Mouse (Mus musculus) hindbrain, postnatal 0 days (tissue): ENCODE data around the gene Olfr307. TPM values are rescaled to one million over a fixed set of nuclear protein-coding genes. Genes with fewer than 3 reads are reported as not detected.

ENCODE experiments used
- ATAC-seq: fragments of 200-750 bp; cut with Nextera tagmentation; 2 replicates; pipeline ENCODE4 v1.8.0; 2017; ENCODE audit warnings: mild to moderate bottlenecking, moderate TSS enrichment, moderate library complexity
- DNase-seq: peaks from one replicate; pipeline ENCODE4 v3.0.0-alpha.2; 2015; ENCODE audit warnings: low spot score
- H3K27ac ChIP-seq: fragments of 300-500 bp; sonication (generic); 2 replicates; pipeline ENCODE4 v1.5.1; 2014; ENCODE audit warnings: mild to moderate bottlenecking
- H3K27me3 ChIP-seq: fragments of 300-500 bp; sonication (generic); 2 replicates; pipeline ENCODE4 v1.6.1; 2014; ENCODE audit warnings: low read length, mixed read lengths; ENCODE audit not compliant: insufficient read depth
- H3K36me3 ChIP-seq: fragments of 300-500 bp; sonication (generic); 2 replicates; pipeline ENCODE4 v1.6.1; 2014; ENCODE audit warnings: low read length, mixed read lengths; ENCODE audit not compliant: insufficient read depth
- H3K4me1 ChIP-seq: fragments of 300-500 bp; sonication (generic); 2 replicates; pipeline ENCODE4 v1.6.1; 2014; ENCODE audit warnings: antibody characterized with exemption, low read length, mixed read lengths; ENCODE audit not compliant: insufficient read depth
- H3K4me2 ChIP-seq: fragments of 300-500 bp; sonication (generic); 2 replicates; pipeline ENCODE4 v1.6.1; 2014; ENCODE audit warnings: low read depth, mild to moderate bottlenecking, low read length, moderate library complexity, mixed read lengths
- H3K4me3 ChIP-seq: fragments of 300-500 bp; sonication (generic); 2 replicates; pipeline ENCODE4 v1.5.1; 2014; ENCODE audit warnings: low read length
- H3K9ac ChIP-seq: fragments of 300-500 bp; sonication (generic); replicated peaks from 2 replicates; pipeline ENCODE4 v1.6.1; 2014; ENCODE audit warnings: mild to moderate bottlenecking, low read length, moderate library complexity, mixed read lengths
- H3K9me3 ChIP-seq: fragments of 300-500 bp; sonication (generic); 2 replicates; pipeline ENCODE4 v1.6.1; 2016; ENCODE audit warnings: low read length, mixed read lengths
- CTCF ChIP-seq: IDR thresholded peaks from 2 replicates; pipeline ENCODE4 v1.5.1; 2016; ENCODE audit warnings: antibody characterized with exemption, control low read depth, low read depth
- WGBS: fragments of 180-500 bp; shearing (Covaris S2); extraction: QIAGEN DNeasy Blood & Tissue Kit; methylation state at CpG from one replicate; pipeline ENCODE4 v1.1.7; 2014; 5-methylcytosine and 5-hydroxymethylcytosine counted together
- microRNA-seq, 2 experiments: library from miRNA; unstranded; fragments of <30 nt; microRNA quantifications; one replicate each; pipeline ENCODE4; 2016
- polyA plus RNA-seq: library from polyadenylated mRNA; unstranded; fragments of >200 nt; fragmentation: Nextera tagmentation; extraction: Ambion mirVana; gene quantifications from 2 replicates; pipeline ENCODE4 v1.2.1, GENCODE M21; 2015
- total RNA-seq: library from RNA; depleted of rRNA; stranded (reverse); fragments of >200 nt; gene quantifications from 2 replicates; pipeline ENCODE4 v1.2.3, GENCODE M21; 2014; rRNA removed

Gene Olfr307
- total and polyA plus RNA-seq, 2 experiments from 2014 or later = not detected

GRCm38 (mm10) chr7:86325530-86325929 is 11.9 kb downstream of the Olfr307 start, which contains the start of gene Olfr308:
Gene Olfr308 (minus strand): TSS chr7:86325630.
- Histone ChIP-seq H3K9me3 (no peaks in the 10 kb centered on the region), H3K4me1 (no peaks in the 10 kb centered on the region), H3K4me3 (no peak within 1 kb of the TSS), H3K27ac (no peak within 1 kb of the TSS), H3K36me3 (no peaks in the 10 kb centered on the region), H3K9ac (no peak within 1 kb of the TSS), H3K27me3 (no peaks in the 10 kb centered on the region), H3K4me2 (no peak within 1 kb of the TSS)
- DNase-seq = no peak
- ATAC-seq = no peak
- no peak for TF ChIP-seq CTCF

GRCm38 (mm10) chr7:86321323-86321722 is 16.1 kb downstream of the Olfr307 start:
- no peak overlapping the region for H3K4me3 ChIP-seq
- H3K4me1 ChIP-seq = no peaks in the 10 kb centered on the region
- ATAC-seq (no peak), DNase-seq (peak; percentile 5)
- no peak overlapping the region for H3K9ac ChIP-seq
- H3K4me2 ChIP-seq = no peak overlapping the region
- 84% methylated on average over 2 of the region's 2 CpGs for WGBS
- no peaks in the 10 kb centered on the region for H3K36me3 ChIP-seq
- no peak for TF ChIP-seq CTCF
- H3K27me3 ChIP-seq = no peaks in the 10 kb centered on the region
- no peak overlapping the region for H3K27ac ChIP-seq
- no peaks in the 10 kb centered on the region for H3K9me3 ChIP-seq

DNA sequence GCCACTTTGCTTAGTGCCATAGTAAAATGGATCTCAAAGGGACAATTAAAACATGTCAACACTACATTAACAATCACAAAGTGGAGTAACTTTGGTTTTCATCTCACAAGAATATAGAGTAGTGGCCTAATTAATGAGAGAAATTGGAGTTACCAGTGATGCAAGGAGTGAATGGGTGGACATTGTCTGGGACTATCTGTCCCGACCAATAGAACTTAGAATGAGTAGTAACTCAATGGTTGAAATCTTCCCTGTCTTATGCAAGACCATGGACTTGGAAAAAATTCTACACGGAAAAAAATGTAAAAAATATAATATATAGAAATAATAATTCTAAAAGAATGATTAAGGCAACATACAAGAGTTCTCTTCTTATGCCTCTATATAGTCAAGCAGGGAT is 23.8 kb downstream of the Olfr307 start, which contains the start of gene Olfr309:
Gene Olfr309, minus strand, starts transcription at position 101 of the 400 bp plus-strand sequence.
- Histone ChIP-seq H3K4me3 (no peak within 1 kb of the TSS), H3K4me1 (no peaks in the 10 kb centered on the region), H3K4me2 (no peak within 1 kb of the TSS), H3K27me3 (no peaks in the 10 kb centered on the region), H3K9me3 (no peaks in the 10 kb centered on the region), H3K27ac (no peak within 1 kb of the TSS), H3K9ac (no peak within 1 kb of the TSS), H3K36me3 (no peaks in the 10 kb centered on the region)
- 74% methylated on average over 2 of the region's 2 CpGs for WGBS
- TF ChIP-seq CTCF = no peak
- DNase-seq (no peak), ATAC-seq (no peak)

Small RNAs within 50 kb of the gene (microRNA-seq; reads per million reads assigned to microRNA genes)
- gene Gm23192 = 0 reads per million in 2 experiments

Other genes starting within 250 kb of the Olfr307 start
- gene Vmn2r75, start 165.8 kb downstream of the Olfr307 start, total RNA-seq = not detected in 2 replicates
- not detected in 2 replicates for gene Vmn2r75, start 165.8 kb downstream of the Olfr307 start, polyA plus RNA-seq
- not detected in 2 replicates for gene Vmn2r76, start 91.3 kb downstream of the Olfr307 start, total RNA-seq
- gene Vmn2r76, start 91.3 kb downstream of the Olfr307 start, polyA plus RNA-seq = not detected in 2 replicates
- not detected in 2 replicates for gene Olfr310, start 60.4 kb downstream of the Olfr307 start, total RNA-seq
- not detected in 2 replicates for gene Olfr310, start 60.4 kb downstream of the Olfr307 start, polyA plus RNA-seq
- gene Olfr309, start 23.9 kb downstream of the Olfr307 start, total RNA-seq = not detected in 2 replicates
- gene Olfr309, start 23.9 kb downstream of the Olfr307 start, polyA plus RNA-seq = not detected in 2 replicates
- gene Olfr308, start 12.0 kb downstream of the Olfr307 start, total RNA-seq = not detected in 2 replicates
- gene Olfr308, start 12.0 kb downstream of the Olfr307 start, polyA plus RNA-seq = not detected in 2 replicates
- not detected in 2 replicates for gene Olfr305, start 29.3 kb upstream of the Olfr307 start, total RNA-seq
- not detected in 2 replicates for gene Olfr305, start 29.3 kb upstream of the Olfr307 start, polyA plus RNA-seq
- gene Olfr304, start 49.1 kb upstream of the Olfr307 start, total RNA-seq = not detected in 2 replicates
- not detected in 2 replicates for gene Olfr304, start 49.1 kb upstream of the Olfr307 start, polyA plus RNA-seq
- not detected in 2 replicates for gene Olfr303, start 60.2 kb upstream of the Olfr307 start, total RNA-seq
- not detected in 2 replicates for gene Olfr303, start 60.2 kb upstream of the Olfr307 start, polyA plus RNA-seq
- gene Olfr301, start 66.3 kb upstream of the Olfr307 start, total RNA-seq = not detected in 2 replicates
- not detected in 2 replicates for gene Olfr301, start 66.3 kb upstream of the Olfr307 start, polyA plus RNA-seq
- not detected in 2 replicates for gene Olfr299, start 122.3 kb upstream of the Olfr307 start, total RNA-seq
- not detected in 2 replicates for gene Olfr299, start 122.3 kb upstream of the Olfr307 start, polyA plus RNA-seq
- not detected in 2 replicates for gene Olfr298, start 154.9 kb upstream of the Olfr307 start, total RNA-seq
- not detected in 2 replicates for gene Olfr298, start 154.9 kb upstream of the Olfr307 start, polyA plus RNA-seq
- not detected in 2 replicates for gene Olfr297, start 182.4 kb upstream of the Olfr307 start, total RNA-seq
- not detected in 2 replicates for gene Olfr297, start 182.4 kb upstream of the Olfr307 start, polyA plus RNA-seq
- gene Olfr295, start 246.3 kb upstream of the Olfr307 start, total RNA-seq = not detected in 2 replicates
- not detected in 2 replicates for gene Olfr295, start 246.3 kb upstream of the Olfr307 start, polyA plus RNA-seq